Comparison of ENCODE assay signal across 17 mouse cellular contexts in genomic region chr15:31004468-31004867, GRCm38 (mm10).
"Had no signal": no experiment of that assay in that cellular context is flagged by ENCODE, and none has a peak within 500 bp of the region (broad histone marks: within the 10 kb centered on the region; RNA-seq: fewer than 3 reads in every experiment).

No protein-coding gene starts in this region.

- H3K9me3 ChIP-seq: limb, embryonic 10.5 days; liver, embryonic 15.5 days; midbrain, embryonic 15.5 days; neural tube, embryonic 12.5 days had no signal

- DNase-seq: kidney, adult 18-20 months; kidney, postnatal 10 days; kidney, postnatal 4 days; lung, adult 2 months; lung, postnatal 4 days; retina, postnatal 1 day; right cerebral cortex, postnatal 4 days; spleen, adult 18-20 months; thymus, postnatal 4 days had no signal

- H3K27ac ChIP-seq: left cerebral cortex, adult 2 months; limb, embryonic 10.5 days; liver, embryonic 15.5 days; midbrain, embryonic 15.5 days; neural tube, embryonic 12.5 days had no signal

- H3K9ac ChIP-seq: liver, embryonic 15.5 days; midbrain, embryonic 15.5 days; neural tube, embryonic 12.5 days had no signal

- ATAC-seq: lung, postnatal 0 days; midbrain, embryonic 15.5 days had no signal

- H3K4me2 ChIP-seq: liver, embryonic 11.5 days; liver, embryonic 15.5 days; midbrain, embryonic 11.5 days; midbrain, embryonic 15.5 days; neural tube, embryonic 12.5 days had no signal

- H3K27me3 ChIP-seq: liver, embryonic 15.5 days; midbrain, embryonic 15.5 days; neural tube, embryonic 12.5 days had no signal

- H3K36me3 ChIP-seq: limb, embryonic 10.5 days; liver, embryonic 15.5 days; neural tube, embryonic 12.5 days had no signal

- H3K4me3 ChIP-seq: left cerebral cortex, adult 2 months; limb, embryonic 10.5 days; liver, embryonic 15.5 days; midbrain, embryonic 15.5 days; neural tube, embryonic 12.5 days had no signal

- H3K4me1 ChIP-seq: liver, embryonic 15.5 days; midbrain, embryonic 15.5 days; neural tube, embryonic 12.5 days had no signal
